Mouse (Mus musculus) liver, adult (tissue): Measurements from ENCODE around the gene Dgkk.
"Not testable (repeated sequence)": the region's sequence is repeated elsewhere in the genome, so short reads cannot be mapped to it uniquely, and the experiment has no call there.

Experiments used
- GATA4 ChIP-seq: IDR thresholded peaks from 2 replicates; pipeline ENCODE4 v1.6.1; 2014; ENCODE audit warnings: mild to moderate bottlenecking, low read length; ENCODE audit not compliant: insufficient replicate concordance

Dgkk gene

DNA sequence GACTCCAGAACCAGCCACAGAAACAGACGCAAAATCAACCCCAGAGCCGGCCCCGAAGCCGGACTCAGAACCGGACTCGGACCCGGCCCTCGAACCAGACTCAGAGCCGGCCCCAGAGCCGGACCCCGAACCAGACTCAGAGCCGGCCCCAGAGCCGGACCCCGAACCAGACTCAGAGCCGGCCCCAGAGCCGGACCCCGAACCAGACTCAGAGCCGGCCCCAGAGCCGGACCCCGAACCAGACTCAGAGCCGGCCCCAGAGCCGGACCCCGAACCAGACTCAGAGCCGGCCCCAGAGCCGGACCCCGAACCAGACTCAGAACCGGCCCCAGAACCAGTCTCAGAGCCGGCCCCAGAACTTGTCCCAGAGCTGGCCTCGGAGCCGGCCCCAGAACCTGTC, at the start of gene Dgkk:
TSS of gene Dgkk (plus strand) at position 301 of the 400 bp plus-strand sequence.
- TF ChIP-seq GATA4, result not testable (repeated sequence)

DNA sequence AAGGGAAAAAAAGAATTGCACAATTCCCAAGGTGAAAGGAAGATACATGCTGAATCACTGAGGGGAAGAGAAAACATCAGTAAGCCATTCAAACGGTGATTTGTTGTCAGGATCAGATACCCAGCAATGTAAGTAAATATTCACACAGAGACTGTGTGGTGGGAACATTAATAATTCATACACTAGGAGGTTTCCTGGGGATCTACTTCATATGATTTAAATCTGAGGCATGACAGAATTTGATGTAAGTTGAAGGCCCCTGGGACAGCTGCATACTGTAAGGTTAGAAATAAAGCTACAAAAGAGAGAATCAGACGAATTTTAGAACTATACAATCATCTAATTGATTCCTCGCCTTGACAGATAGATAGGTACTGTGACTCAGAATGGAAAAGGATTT, 45.1 kb upstream of the Dgkk start:
- TF ChIP-seq GATA4, result no peak

DNA sequence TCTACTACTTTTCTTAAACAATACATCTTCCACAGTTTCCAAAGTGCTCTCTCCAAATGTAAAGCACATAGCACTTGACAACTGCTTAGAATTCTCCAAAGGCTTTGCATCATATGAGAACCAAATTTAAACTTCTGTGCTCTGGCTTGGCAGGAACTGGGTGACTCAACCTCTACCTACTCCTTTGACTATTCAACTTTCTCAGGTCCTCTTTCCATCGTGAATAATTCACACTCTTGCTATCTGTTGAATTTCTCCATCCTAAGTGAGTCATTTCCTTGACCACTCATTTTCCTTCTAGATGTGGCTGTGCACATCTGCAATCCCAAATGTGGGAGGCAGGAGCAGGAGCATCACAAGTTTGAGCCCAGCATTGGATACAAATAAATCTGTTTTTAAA, 28.4 kb upstream of the Dgkk start:
- TF ChIP-seq GATA4, result no peak

DNA sequence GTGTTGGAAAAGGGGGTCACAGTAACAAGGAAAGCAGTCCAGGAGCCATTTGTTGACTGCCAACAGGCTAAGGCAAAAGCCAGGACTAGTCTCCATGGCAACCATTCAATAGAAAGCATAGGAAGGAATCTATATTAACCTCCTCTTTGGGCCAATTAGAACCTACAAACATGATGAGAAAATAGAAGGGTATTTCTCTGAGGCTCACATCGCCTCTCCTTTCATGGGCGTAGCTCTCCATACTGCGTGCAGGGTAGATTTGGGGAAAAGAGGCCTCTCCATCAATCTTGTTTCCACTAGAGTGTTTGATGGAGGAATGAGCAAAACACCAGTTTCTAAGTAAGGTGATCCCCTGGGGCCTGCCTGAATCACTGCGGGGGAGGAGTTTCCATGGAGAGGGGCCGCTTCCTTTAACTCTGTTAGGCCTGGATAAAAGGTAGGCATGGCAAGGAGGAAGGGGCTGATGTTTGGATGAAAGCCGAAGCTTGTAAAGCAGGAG, 27.5 kb upstream of the Dgkk start:
- TF ChIP-seq GATA4, result no peak

DNA sequence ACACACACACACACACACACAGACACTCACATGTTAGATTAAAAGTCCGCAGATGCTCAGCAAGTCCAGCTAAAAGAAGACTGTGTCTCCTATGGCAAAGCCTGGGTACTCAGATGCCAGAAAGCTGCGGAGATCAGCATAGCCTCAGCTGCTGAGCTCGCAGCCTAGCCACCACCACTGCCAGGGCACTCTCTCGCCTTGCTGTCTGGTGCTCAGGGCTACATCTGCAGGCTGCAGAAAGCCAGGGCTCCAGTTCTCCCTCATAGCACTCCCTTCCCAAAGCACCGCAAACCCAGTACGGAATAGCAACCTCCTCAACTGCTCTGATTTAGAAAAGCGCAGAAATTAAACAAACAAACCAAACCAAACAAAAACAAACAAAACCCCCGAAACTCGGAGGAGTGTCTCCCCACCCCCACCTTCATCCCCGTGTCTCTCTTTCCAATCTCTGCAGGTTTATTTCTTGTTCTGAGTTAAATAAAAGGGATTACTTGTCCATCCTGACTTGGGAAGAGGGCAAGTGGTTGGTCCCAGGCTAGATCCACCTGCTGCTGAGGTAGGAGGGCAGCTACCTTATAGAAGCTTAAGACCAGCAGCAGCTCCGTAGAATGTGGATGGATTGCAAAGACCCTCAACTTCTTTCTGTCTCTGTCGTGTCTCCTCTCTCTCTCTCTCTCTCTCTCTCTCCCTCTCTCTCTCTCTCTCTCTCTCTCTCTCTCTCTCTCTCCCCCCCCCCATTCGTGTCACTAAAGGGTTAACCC, 1.4 kb upstream of the Dgkk start:
- no peak for TF ChIP-seq GATA4

DNA sequence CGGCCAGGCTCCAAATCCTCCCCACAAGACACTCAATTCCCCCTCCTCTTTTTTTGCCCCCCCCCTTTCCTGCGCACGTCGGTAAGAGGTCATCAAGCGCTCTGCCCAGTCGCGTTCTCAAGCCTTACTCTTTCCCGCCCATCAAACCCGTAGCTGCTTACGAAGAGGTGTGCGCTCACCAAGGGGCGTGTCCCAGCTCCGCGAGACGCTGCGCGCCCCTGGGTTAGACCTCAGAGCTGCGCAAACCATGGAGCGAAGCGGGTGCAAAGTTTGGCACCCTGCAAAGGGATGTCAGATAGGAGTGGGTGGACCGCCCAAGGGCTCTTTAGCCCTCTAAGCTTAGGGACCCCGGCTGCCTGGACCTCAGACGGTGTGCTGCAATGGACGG, 862 bp upstream of the Dgkk start:
- no peak for TF ChIP-seq GATA4

DNA sequence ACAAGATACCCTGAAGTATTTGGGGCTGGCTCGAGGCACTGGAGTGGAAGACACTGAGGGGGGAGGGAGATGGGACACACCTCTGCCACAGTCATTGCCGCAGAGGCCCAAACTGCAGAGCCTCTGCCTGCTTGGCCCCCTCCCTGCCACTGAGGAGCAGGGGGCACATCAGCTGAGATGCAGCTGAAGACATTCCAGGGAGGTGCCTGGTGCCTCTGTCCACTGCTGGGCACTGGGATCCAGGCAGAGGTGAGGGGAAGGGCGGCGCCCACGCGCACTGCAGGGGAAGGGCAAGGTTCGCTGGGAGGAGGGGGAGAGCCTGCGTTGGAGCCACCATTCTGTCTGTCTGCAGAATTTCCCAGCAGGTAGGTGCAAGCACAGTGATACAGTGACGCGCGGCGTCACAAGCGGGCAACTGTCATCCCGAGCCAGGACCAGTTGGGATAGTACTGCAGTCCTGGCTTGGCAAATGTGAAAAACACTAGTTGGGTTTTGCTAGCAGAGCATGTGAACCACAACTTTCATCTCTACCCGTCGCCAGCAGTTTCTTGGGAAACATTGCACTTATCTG, 948 bp downstream of the Dgkk start:
- TF ChIP-seq GATA4, result no peak

DNA sequence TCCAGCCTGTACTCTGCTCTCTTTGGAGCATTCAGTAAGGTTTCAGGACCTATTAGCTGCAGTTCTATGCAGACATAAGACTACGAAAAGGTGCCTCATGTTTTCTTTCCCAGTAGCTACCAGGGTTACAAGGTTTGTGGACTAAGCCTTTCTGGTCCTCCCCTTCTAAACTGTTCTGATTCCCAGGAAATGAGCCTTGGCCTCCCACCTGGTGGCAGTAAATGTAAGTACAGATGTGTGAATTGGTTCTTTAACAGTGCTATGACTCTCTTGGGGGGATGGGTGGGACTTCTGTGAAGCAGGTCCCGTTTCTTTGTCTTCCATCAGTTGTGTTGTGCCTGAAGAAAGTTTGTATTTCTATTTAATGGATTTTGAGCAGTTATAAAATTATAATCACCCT, 53.4 kb downstream of the Dgkk start:
- no peak for TF ChIP-seq GATA4

DNA sequence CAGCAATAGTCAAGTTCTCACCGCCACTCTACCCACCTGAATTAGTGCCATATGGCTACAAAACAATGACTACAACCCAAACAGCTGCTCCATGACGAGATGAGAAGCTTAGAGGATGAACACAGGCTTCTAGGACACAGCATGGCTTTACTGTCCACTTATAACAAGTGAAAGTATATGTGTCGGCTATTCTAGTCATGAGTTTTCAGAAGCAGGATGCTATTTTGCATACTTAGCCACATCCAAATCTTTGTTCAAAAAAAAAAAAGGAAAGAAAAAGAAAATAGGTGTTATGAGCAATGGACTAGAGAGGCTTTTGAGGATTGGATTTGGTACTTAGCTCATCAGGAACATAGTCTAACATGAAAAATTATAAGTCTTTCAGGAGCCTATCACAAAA, 74.4 kb downstream of the Dgkk start:
- TF ChIP-seq GATA4, result no peak

DNA sequence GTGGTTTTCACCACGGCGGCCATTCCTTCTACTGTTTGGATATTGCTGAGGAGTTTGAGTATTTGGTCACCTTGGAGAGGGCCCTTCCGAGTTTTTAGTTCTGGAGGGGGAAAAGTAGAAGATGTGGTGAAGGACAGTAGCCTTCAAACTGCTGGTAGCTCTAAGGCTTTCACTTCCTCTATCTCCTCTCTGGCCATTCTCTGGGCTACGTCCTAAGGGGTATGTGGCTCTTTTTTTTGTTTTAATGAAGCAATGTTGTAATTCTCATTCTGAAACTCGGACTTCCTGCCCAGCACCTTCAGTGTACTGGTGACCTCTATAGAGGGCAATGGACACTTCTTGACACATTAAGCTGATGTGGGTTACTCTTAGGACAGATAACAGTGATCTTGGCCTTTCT, 75.0 kb downstream of the Dgkk start:
- TF ChIP-seq GATA4, result no peak

DNA sequence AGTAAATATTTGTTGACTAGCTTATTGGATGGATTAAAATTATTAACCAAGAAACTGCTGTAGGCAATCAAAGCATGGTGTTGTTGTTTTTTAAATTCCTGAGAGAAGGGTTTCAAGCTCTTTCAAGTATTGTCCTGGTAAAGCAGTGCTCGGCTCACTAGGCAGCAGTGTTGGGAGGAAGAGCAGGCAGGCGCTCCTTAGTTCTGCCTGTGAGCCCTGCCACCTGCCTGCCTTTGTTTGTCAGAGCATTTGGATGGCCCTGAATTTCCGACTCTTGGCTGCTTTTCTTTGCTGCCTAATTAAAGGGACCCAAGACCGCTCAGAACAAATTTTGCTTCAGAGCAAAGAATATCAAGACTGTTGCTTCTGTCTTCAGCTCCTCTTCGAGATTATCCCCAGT, 114.8 kb downstream of the Dgkk start:
- TF ChIP-seq GATA4, result no peak

DNA sequence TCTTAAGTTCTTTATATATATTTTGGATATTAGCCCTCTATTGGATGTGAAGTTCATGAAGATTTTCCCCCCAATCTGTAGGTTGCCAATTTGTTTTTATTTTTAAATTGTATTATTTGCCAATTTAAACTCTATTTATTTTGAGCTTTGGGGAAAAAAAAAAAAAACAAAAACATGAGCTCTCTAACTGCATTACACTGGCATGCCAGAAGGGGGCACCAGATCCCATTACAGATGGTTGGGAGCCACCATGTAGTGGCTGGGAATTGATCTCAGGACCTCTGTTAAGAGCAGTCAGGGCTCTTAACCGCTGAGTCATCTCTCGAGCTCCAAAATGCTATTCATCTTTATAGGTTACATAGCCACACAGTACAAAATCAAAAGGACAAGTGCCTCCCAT, 131.9 kb downstream of the Dgkk start:
- TF ChIP-seq GATA4, result no peak

DNA sequence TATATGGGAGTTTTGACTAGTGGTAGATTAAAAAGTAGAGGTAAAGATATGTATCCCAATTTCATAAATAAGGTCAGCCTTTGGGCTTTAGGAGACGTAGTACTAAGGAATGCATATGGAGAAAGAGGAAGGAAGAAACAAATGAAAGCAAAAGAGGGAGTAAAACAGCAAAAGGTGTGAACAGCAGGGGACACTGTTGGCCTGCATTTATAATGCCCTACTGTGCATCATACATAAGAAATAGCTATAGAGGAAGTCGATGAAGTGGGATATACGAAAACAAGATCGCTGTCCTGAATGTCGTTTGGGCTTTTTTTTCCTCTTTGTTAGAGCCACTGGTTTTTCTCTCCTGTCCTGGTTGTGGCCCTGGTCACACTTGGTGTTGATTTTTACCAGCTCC, 143.1 kb downstream of the Dgkk start:
- no peak for TF ChIP-seq GATA4

DNA sequence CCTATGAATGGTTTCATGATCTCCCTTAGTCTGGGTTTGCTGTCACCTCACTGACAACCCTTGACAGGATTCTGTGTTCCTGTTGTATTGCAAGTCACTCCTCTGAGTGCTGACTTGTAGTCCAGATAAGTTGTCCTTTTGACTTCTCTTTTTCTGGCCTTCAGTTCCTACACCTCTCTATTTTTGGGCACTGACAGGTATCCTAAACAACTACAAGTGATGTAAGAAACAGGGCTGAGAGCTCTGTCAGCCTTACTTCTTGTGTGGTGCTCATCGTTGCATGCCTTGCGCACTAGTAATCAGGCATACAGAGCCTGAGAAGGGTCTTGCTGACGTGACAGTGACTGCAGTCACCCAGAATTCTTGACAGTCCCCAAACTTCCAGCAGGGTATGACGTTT, 147.1 kb downstream of the Dgkk start:
- TF ChIP-seq GATA4, result no peak

DNA sequence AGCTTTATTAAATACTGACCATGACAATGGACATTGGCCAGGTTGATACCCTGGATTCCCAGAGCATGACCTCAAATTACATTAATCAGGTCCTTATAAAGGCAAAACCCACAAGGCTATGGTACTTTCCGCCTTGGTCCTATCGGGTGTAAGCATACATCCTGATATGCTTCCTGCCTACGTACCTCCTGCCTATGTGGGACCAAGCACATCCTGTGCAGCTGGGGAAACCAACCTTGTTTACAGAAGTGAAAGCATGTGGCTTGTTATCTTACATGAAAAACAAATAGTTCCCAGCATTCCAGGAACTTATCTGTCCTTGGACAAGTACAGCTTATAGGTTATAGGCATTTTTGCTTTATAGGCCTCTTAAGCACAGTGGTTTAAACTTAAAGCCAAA, 189.5 kb downstream of the Dgkk start:
- no peak for TF ChIP-seq GATA4

DNA sequence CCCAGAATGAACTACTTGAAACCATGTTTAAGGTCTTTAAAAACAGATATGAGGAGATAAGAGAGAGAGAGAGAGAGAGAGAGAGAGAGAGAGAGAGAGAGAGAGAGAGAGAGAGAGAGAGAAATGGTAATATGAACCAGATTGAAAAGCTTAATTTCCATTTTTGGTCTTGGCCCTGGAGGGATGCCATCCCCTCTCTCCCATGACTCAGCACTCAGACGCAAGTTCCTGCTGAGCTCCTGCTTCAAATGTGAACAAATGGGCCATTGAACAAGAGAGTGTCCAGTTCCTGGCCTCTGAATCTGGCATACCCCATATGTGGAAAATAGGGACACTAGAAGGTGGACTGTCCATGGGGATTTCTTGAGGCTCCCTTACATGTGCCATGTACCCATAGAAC, 192.8 kb downstream of the Dgkk start:
- no peak for TF ChIP-seq GATA4
